Mouse (Mus musculus) thymus, adult 2 months (tissue): ENCODE results near the gene Anks3. TPM values are rescaled to one million over a fixed set of nuclear protein-coding genes. Genes with fewer than 3 reads are reported as not detected.

ENCODE experiments used
- DNase-seq: peaks from one replicate; pipeline ENCODE4 v3.0.0; 2021
- H3K27ac ChIP-seq: fragments of 200-500 bp; 2 replicates; pipeline ENCODE4 v1.5.1; 2012; ENCODE audit warnings: low read length, control low read depth; ENCODE audit not compliant: control insufficient read depth, insufficient read depth
- H3K27me3 ChIP-seq: fragments of 200-500 bp; 2 replicates; pipeline ENCODE4 v1.6.1; 2012; ENCODE audit warnings: mild to moderate bottlenecking, low read length, moderate library complexity, mixed read lengths; ENCODE audit not compliant: control insufficient read depth, insufficient read depth
- H3K36me3 ChIP-seq: fragments of 200-500 bp; 2 replicates; pipeline ENCODE4 v1.6.1; 2012; ENCODE audit warnings: mild to moderate bottlenecking, low read length, moderate library complexity; ENCODE audit not compliant: control insufficient read depth, insufficient read depth
- H3K4me1 ChIP-seq: fragments of 200-500 bp; replicated peaks from 2 replicates; pipeline ENCODE4 v1.6.1; 2012; ENCODE audit warnings: low read length; ENCODE audit not compliant: control insufficient read depth, insufficient read depth
- H3K4me3 ChIP-seq: fragments of 200-500 bp; 2 replicates; pipeline ENCODE4 v1.5.1; 2012; ENCODE audit warnings: mild to moderate bottlenecking, low read length, control low read depth, moderate library complexity; ENCODE audit not compliant: control insufficient read depth, insufficient read depth
- CTCF ChIP-seq: fragments of 200-500 bp; IDR thresholded peaks from 2 replicates; pipeline ENCODE4 v1.5.1; 2012; ENCODE audit warnings: mild to moderate bottlenecking, control low read depth, low read length, moderate library complexity, borderline replicate concordance; ENCODE audit not compliant: control insufficient read depth, poor library complexity, insufficient read depth; ENCODE audit errors: extremely low read depth
- POLR2A ChIP-seq: fragments of 200-500 bp; IDR thresholded peaks from 2 replicates; pipeline ENCODE4 v1.6.1; 2012; ENCODE audit warnings: mild to moderate bottlenecking, low read length, control low read depth, moderate library complexity; ENCODE audit not compliant: control insufficient read depth, poor library complexity, insufficient read depth; ENCODE audit errors: extremely low read depth
- WGBS: fragments of 180-500 bp; shearing (Covaris S2); methylation state at CpG from one replicate; pipeline ENCODE4 v1.1.7; 2018; 5-methylcytosine and 5-hydroxymethylcytosine counted together
- polyA plus RNA-seq: library from polyadenylated mRNA; depleted of rRNA; stranded (reverse); fragments of >200 nt; gene quantifications from 2 replicates; pipeline ENCODE4 v1.2.3, GENCODE M21; 2012

Gene Anks3
- polyA plus RNA-seq, 1 experiment: 89.0 TPM

- DNase-seq: no peak
- no peak for TF ChIP-seq POLR2A
- TF ChIP-seq CTCF: no peak
- Histone ChIP-seq H3K4me1 (peaks cover 11% of the 10 kb centered on the region), H3K27ac (no peak overlapping the region), H3K4me3 (no peak overlapping the region), H3K36me3 (no peaks in the 10 kb centered on the region), H3K27me3 (no peaks in the 10 kb centered on the region)
- WGBS: 95% methylated on average over 2 of the region's 2 CpGs
Measured at GRCm38 (mm10) chr16:4916608-4917007, 47.4 kb downstream of the Anks3 start.

GRCm38 (mm10) chr16:4915931-4916330 is 48.1 kb downstream of the Anks3 start:
- no peak for DNase-seq
- Histone ChIP-seq H3K4me3 (no peak overlapping the region), H3K4me1 (peaks cover 11% of the 10 kb centered on the region), H3K27me3 (no peaks in the 10 kb centered on the region), H3K27ac (no peak overlapping the region), H3K36me3 (no peaks in the 10 kb centered on the region)
- TF ChIP-seq CTCF: no peak
- no peak for TF ChIP-seq POLR2A
- WGBS: 88% methylated on average over 3 of the region's 3 CpGs

GRCm38 (mm10) chr16:4913783-4914735 is 49.9 kb downstream of the Anks3 start:
- peaks cover 11% of the 10 kb centered on the region for H3K4me1 ChIP-seq
- no peaks in the 10 kb centered on the region for H3K27me3 ChIP-seq
- TF ChIP-seq POLR2A (no peak), CTCF (peak; percentile 49; the same call in 1 of the 2 replicates)
- 48% methylated on average over 12 of the region's 12 CpGs for WGBS
- peak overlapping the region; percentile 20; the same call in 1 of the 2 replicates for H3K27ac ChIP-seq
- no peaks in the 10 kb centered on the region for H3K36me3 ChIP-seq
- DNase-seq: peak; percentile 82
- H3K4me3 ChIP-seq: no peak overlapping the region

GRCm38 (mm10) chr16:4912907-4913782 is 50.9 kb downstream of the Anks3 start:
- Histone ChIP-seq H3K27me3 (no peaks in the 10 kb centered on the region), H3K36me3 (no peaks in the 10 kb centered on the region), H3K4me1 (peaks cover 11% of the 10 kb centered on the region), H3K4me3 (no peak overlapping the region), H3K27ac (peak overlapping the region; percentile 20; the same call in 1 of the 2 replicates)
- 52% methylated on average over 11 of the region's 11 CpGs for WGBS
- no peak for DNase-seq
- no peak for TF ChIP-seq POLR2A
- no peak for TF ChIP-seq CTCF

GRCm38 (mm10) chr16:4912074-4912648 is 51.8 kb downstream of the Anks3 start:
- Histone ChIP-seq H3K27ac (no peak overlapping the region), H3K4me1 (peaks cover 11% of the 10 kb centered on the region), H3K4me3 (no peak overlapping the region), H3K27me3 (no peaks in the 10 kb centered on the region), H3K36me3 (no peaks in the 10 kb centered on the region)
- TF ChIP-seq POLR2A (no peak), CTCF (no peak)
- 94% methylated on average over 10 of the region's 10 CpGs for WGBS
- no peak for DNase-seq

GRCm38 (mm10) chr16:4910758-4911157 is 53.2 kb downstream of the Anks3 start:
- WGBS: 97% methylated on average over 8 of the region's 8 CpGs

More at GRCm38 (mm10) chr16:4910758-4911157, 53.2 kb downstream of the Anks3 start:
- H3K4me3 ChIP-seq: no peak overlapping the region
- peaks cover 11% of the 10 kb centered on the region for H3K4me1 ChIP-seq
- no peaks in the 10 kb centered on the region for H3K36me3 ChIP-seq
- H3K27ac ChIP-seq: no peak overlapping the region
- H3K27me3 ChIP-seq: no peaks in the 10 kb centered on the region
- no peak for DNase-seq
- TF ChIP-seq CTCF (no peak), POLR2A (no peak)
